Mouse (Mus musculus) liver, embryonic 16.5 days (tissue): ENCODE results near the gene Xcr1. TPM values are rescaled to one million over a fixed set of nuclear protein-coding genes. Genes with fewer than 3 reads are reported as not detected.

ENCODE experiments used
- ATAC-seq: fragments of 200-750 bp; cut with Nextera tagmentation; 2 replicates; pipeline ENCODE4 v1.8.0; 2017; ENCODE audit warnings: low read depth, mild to moderate bottlenecking, moderate number of reproducible peaks, moderate library complexity
- H3K27ac ChIP-seq: fragments of 300-500 bp; sonication (generic); 2 replicates; pipeline ENCODE4 v1.5.1; 2014; ENCODE audit warnings: mild to moderate bottlenecking, low read length
- H3K27me3 ChIP-seq: fragments of 300-500 bp; sonication (generic); 2 replicates; pipeline ENCODE4 v1.6.1; 2014; ENCODE audit warnings: low read depth, low read length, mixed read lengths; ENCODE audit not compliant: control insufficient read depth, insufficient read depth
- H3K36me3 ChIP-seq: fragments of 300-500 bp; sonication (generic); 2 replicates; pipeline ENCODE4 v1.6.1; 2014; ENCODE audit warnings: mild to moderate bottlenecking; ENCODE audit not compliant: control insufficient read depth, insufficient read depth
- H3K4me1 ChIP-seq: fragments of 300-500 bp; sonication (generic); 2 replicates; pipeline ENCODE4 v1.6.1; 2014; ENCODE audit warnings: low read depth, low read length, mixed read lengths; ENCODE audit not compliant: control insufficient read depth
- H3K4me2 ChIP-seq: fragments of 300-500 bp; sonication (generic); 2 replicates; pipeline ENCODE4 v1.6.1; 2014; ENCODE audit warnings: low read depth, low read length, mixed read lengths
- H3K4me3 ChIP-seq: fragments of 300-500 bp; sonication (generic); 2 replicates; pipeline ENCODE4 v1.5.1; 2014; ENCODE audit warnings: low read depth, mild to moderate bottlenecking, low read length
- H3K9ac ChIP-seq: fragments of 300-500 bp; sonication (generic); 2 replicates; pipeline ENCODE4 v1.6.1; 2014; ENCODE audit warnings: low read depth, low read length
- H3K9me3 ChIP-seq: fragments of 300-500 bp; sonication (generic); replicated peaks from 2 replicates; pipeline ENCODE4 v1.6.1; 2016; ENCODE audit warnings: low read length; ENCODE audit not compliant: control insufficient read depth
- WGBS: fragments of 180-500 bp; shearing (Covaris S2); extraction: QIAGEN DNeasy Blood & Tissue Kit; methylation state at CpG from one replicate; pipeline ENCODE4 v1.1.7; 2014; ENCODE audit not compliant: insufficient replicate concordance; 5-methylcytosine and 5-hydroxymethylcytosine counted together
- polyA plus RNA-seq: library from polyadenylated mRNA; unstranded; fragments of >200 nt; fragmentation: Nextera tagmentation; extraction: Ambion mirVana; gene quantifications from 2 replicates; pipeline ENCODE4 v1.2.1, GENCODE M21; 2015

Gene Xcr1
- polyA plus RNA-seq, 1 experiment from 2014 or later: 0.06 TPM

DNA sequence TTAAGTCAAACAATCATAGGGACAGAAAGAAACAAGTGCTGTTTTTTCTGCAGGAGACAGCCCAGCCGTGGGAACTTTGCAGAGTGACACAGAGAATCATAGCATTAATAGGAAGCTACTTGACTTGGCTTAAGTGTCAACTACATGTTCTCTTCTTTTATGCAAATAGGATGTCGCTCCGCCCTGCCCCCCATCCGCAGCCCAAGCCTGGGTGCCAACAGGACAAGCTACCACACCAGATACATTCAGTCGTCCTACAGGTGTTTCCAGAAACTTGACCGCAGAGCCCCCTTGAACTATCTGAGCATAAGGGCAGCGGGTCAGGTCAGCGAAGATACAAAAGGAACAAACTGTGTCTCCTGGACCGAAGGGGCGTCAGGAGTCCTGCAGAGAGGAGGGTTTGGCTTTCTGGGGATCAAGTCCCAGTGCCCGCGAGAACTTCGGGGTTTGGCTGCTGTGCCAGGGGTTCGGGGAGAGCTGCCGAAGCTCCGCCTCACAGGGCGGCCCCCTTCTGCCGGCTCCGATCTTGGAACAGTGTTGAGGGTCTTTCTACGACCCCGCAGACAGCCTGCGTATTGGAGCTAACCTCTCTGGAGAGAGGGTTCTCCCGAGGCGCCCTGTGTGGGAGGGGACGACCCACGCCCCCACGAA is 10.6 kb downstream of the Xcr1 start:
- Histone ChIP-seq H3K27me3 (no peaks in the 10 kb centered on the region), H3K4me3 (peak overlapping the region; percentile 97), H3K27ac (peak overlapping the region; percentile 94), H3K4me1 (peaks cover 30% of the 10 kb centered on the region), H3K9ac (peak overlapping the region; percentile 95), H3K4me2 (peak overlapping the region; percentile 78), H3K9me3 (no peaks in the 10 kb centered on the region), H3K36me3 (no peaks in the 10 kb centered on the region)
- ATAC-seq: peak; percentile 27
- WGBS: under 1% methylated on average over 26 of the region's 27 CpGs

- H3K27me3 ChIP-seq: no peaks in the 10 kb centered on the region
- H3K9me3 ChIP-seq: no peaks in the 10 kb centered on the region
- peaks cover 34% of the 10 kb centered on the region for H3K4me1 ChIP-seq
- H3K36me3 ChIP-seq: no peaks in the 10 kb centered on the region
- peak overlapping the region; percentile 97 for H3K4me3 ChIP-seq
- H3K27ac ChIP-seq: peak overlapping the region; percentile 94
- WGBS: 3% methylated on average over 2 of the region's 2 CpGs
- H3K4me2 ChIP-seq: peak overlapping the region; percentile 78
- ATAC-seq: no peak
- H3K9ac ChIP-seq: peak overlapping the region; percentile 95
Measured at GRCm38 (mm10) chr9:123850705-123851061, 11.1 kb downstream of the Xcr1 start.

GRCm38 (mm10) chr9:123849976-123850695 is 11.7 kb downstream of the Xcr1 start:
- H3K4me3 ChIP-seq: peak overlapping the region; percentile 97
- H3K36me3 ChIP-seq: no peaks in the 10 kb centered on the region
- H3K27me3 ChIP-seq: no peaks in the 10 kb centered on the region
- peak overlapping the region; percentile 94 for H3K27ac ChIP-seq
- peak overlapping the region; percentile 78 for H3K4me2 ChIP-seq
- ATAC-seq: no peak
- no peak overlapping the region for H3K9ac ChIP-seq
- WGBS: 56% methylated on average over 2 of the region's 2 CpGs
- peaks cover 40% of the 10 kb centered on the region for H3K4me1 ChIP-seq
- no peaks in the 10 kb centered on the region for H3K9me3 ChIP-seq

DNA sequence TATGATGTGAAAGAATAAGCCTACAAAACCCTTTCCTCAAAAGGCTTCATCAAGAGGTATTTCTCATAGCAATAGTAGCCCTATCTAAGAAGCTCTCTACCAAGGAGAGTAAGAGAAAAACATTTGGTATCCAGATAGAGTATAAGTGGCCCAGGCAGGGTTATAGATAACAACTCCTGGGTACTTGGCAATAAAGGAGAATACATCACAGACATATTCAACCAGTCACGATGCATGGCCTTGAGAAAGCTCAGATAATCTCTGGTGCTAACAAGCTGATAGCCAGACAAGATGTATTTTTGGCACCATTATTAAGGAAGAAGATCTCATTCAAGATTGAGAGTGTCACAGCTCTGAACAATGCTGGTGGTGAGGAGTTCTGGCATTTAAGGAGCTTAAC is 15.3 kb downstream of the Xcr1 start:
- Histone ChIP-seq H3K9ac (no peak overlapping the region), H3K36me3 (peaks cover 5% of the 10 kb centered on the region; the same call in 1 of the 2 replicates), H3K27me3 (no peaks in the 10 kb centered on the region), H3K4me1 (peaks cover 40% of the 10 kb centered on the region), H3K4me3 (no peak overlapping the region), H3K27ac (peak overlapping the region; percentile 71), H3K9me3 (no peaks in the 10 kb centered on the region), H3K4me2 (no peak overlapping the region)
- 29% methylated on average over 1 of the region's 1 CpGs for WGBS
- peak; percentile 67 for ATAC-seq

DNA sequence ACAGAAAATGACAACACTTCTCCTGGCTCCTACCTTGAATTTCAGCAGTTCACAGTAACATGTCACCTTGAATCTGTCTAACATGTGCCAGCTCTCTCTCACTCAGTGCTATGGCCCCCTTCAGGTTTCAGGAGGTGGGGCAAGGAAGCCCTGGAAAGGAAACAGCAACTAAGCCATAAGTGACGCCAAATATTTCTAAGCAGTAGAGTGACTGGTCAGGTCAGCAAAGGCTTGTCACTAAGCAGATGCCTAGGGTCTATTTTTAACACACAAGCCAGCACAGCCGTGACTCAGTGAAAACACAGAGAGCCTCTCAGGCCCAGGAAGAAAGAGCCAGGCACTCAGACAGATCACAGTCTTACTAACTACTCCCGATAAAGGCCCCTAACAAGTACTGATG is 16.7 kb downstream of the Xcr1 start:
- Histone ChIP-seq H3K27ac (peak overlapping the region; percentile 61), H3K9me3 (no peaks in the 10 kb centered on the region), H3K9ac (0 out of 2 replicates have a peak overlapping the region, but pooled peaks have one; percentile 8), H3K36me3 (peaks cover 5% of the 10 kb centered on the region; the same call in 1 of the 2 replicates), H3K4me3 (no peak overlapping the region), H3K4me2 (peak overlapping the region; percentile 13; the same call in 1 of the 2 replicates), H3K4me1 (peaks cover 31% of the 10 kb centered on the region), H3K27me3 (no peaks in the 10 kb centered on the region)
- WGBS: 16% methylated on average over 3 of the region's 3 CpGs
- ATAC-seq: peak; percentile 68

GRCm38 (mm10) chr9:123844468-123844867 is 17.4 kb downstream of the Xcr1 start:
- Histone ChIP-seq H3K4me3 (no peak overlapping the region), H3K9me3 (no peaks in the 10 kb centered on the region), H3K4me1 (peaks cover 25% of the 10 kb centered on the region), H3K27ac (no peak overlapping the region), H3K27me3 (no peaks in the 10 kb centered on the region), H3K36me3 (peaks cover 5% of the 10 kb centered on the region; the same call in 1 of the 2 replicates), H3K4me2 (no peak overlapping the region), H3K9ac (no peak overlapping the region)
- no peak for ATAC-seq
- 67% methylated on average over 3 of the region's 3 CpGs for WGBS

DNA sequence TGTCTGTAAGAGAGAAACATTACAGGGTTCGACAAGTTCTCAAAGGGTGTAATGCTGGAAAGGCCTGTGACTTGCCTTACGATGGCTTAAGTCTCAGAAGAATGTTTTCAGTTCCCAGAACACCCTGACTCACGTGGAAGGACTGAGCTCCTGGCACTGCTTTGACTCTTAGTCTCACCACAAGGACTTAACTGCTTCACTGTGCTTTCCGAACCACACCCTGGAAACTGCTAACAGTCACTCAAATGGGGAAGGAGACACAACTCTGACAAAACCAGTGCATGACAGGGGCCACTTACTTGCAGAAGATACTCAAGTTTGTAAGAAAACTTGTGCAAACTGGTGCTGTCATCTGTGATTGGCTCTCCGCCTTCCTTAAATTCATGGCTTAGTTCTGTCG is 21.6 kb downstream of the Xcr1 start:
- H3K9me3 ChIP-seq: no peaks in the 10 kb centered on the region
- no peaks in the 10 kb centered on the region for H3K27me3 ChIP-seq
- 70% methylated on average over 6 of the region's 6 CpGs for WGBS
- H3K4me3 ChIP-seq: no peak overlapping the region
- H3K4me2 ChIP-seq: no peak overlapping the region
- H3K27ac ChIP-seq: no peak overlapping the region
- H3K9ac ChIP-seq: no peak overlapping the region
- H3K4me1 ChIP-seq: peaks cover 4% of the 10 kb centered on the region
- H3K36me3 ChIP-seq: peaks cover 24% of the 10 kb centered on the region
- ATAC-seq: no peak

DNA sequence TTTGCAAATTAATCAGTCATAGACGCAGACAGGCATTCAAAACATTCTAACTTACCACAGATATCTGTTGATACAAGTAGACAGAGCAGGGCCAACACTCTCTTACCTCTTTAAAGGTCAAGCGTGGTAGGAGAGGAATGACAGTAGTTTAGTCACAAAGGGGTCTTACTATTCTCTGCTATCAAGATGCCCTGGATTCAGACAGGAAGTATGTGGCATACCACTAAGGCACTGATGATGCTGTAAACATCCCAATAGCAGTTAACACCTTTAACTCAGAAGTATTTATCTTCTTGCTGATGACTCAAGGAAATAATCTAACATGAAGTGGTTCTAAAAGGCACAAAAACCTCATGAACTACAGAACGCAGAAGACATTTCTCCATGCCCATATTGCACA is 26.0 kb downstream of the Xcr1 start:
- no peak overlapping the region for H3K9ac ChIP-seq
- no peak overlapping the region for H3K4me3 ChIP-seq
- no peak for ATAC-seq
- H3K27ac ChIP-seq: no peak overlapping the region
- H3K27me3 ChIP-seq: no peaks in the 10 kb centered on the region
- 72% methylated on average over 3 of the region's 3 CpGs for WGBS
- peaks cover 18% of the 10 kb centered on the region for H3K36me3 ChIP-seq
- H3K9me3 ChIP-seq: no peaks in the 10 kb centered on the region
- H3K4me2 ChIP-seq: no peak overlapping the region
- no peaks in the 10 kb centered on the region for H3K4me1 ChIP-seq

DNA sequence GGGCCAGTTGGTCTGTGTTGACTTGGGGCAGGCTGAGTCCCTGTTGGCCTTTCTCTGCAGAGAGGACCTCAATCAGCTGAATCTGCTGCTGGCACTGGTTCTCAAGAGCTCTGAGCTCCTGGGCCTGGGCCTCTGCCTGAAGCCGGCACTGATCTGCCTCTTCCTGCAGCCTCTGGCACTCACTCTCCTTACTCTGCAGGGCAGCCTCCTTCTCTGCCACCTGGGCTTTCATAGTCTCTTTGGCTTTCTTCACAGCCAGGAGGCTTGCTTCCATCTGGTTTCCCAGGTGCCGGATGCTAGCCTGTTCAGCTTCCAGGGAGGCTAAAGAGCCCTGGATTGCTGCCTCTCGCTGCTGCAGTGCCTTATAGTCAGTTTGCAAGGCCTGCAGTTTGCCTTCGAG is 32.9 kb downstream of the Xcr1 start:
- ATAC-seq: no peak
- no peaks in the 10 kb centered on the region for H3K27me3 ChIP-seq
- H3K4me3 ChIP-seq: no peak overlapping the region
- 81% methylated on average over 4 of the region's 4 CpGs for WGBS
- no peaks in the 10 kb centered on the region for H3K9me3 ChIP-seq
- no peak overlapping the region for H3K9ac ChIP-seq
- no peak overlapping the region for H3K27ac ChIP-seq
- no peak overlapping the region for H3K4me2 ChIP-seq
- H3K36me3 ChIP-seq: peaks cover 23% of the 10 kb centered on the region
- H3K4me1 ChIP-seq: no peaks in the 10 kb centered on the region
